Mouse (Mus musculus) lung, postnatal 10 days (tissue): ENCODE data around the gene Gm42372.
"Not testable (repeated sequence)": the region's sequence is repeated elsewhere in the genome, so short reads cannot be mapped to it uniquely, and the experiment has no call there.

ENCODE experiments used
- DNase-seq: peaks from one replicate; pipeline ENCODE4 v3.0.0; 2021

Gene Gm42372

GRCm38 (mm10) chr7:16982859-16983568 is at the start of gene Gm42372:
Gene Gm42372 (plus strand): TSS chr7:16983086.
- DNase-seq: peak; percentile 60

GRCm38 (mm10) chr7:16937312-16937711 is 45.6 kb upstream of the Gm42372 start:
- no peak for DNase-seq

GRCm38 (mm10) chr7:16938117-16938791 is 44.6 kb upstream of the Gm42372 start:
- no peak for DNase-seq

- DNase-seq: no peak
Measured at GRCm38 (mm10) chr7:16940292-16940691, 42.6 kb upstream of the Gm42372 start.

- DNase-seq: no peak
Measured at GRCm38 (mm10) chr7:16942861-16943260, 40.0 kb upstream of the Gm42372 start.

- DNase-seq: peak; percentile 86
Measured at GRCm38 (mm10) chr7:16944061-16944807, 38.7 kb upstream of the Gm42372 start, which contains the start of gene Pnmal2. Gene Pnmal2 (plus strand): TSS chr7:16944682.

GRCm38 (mm10) chr7:16944808-16945315 is 38.0 kb upstream of the Gm42372 start:
- no peak for DNase-seq

- DNase-seq: no peak
Measured at GRCm38 (mm10) chr7:16945419-16945818, 37.5 kb upstream of the Gm42372 start.

GRCm38 (mm10) chr7:16946441-16947348 is 36.2 kb upstream of the Gm42372 start:
- no peak for DNase-seq

- no peak for DNase-seq
Measured at GRCm38 (mm10) chr7:16947349-16947895, 35.5 kb upstream of the Gm42372 start.

- DNase-seq: peak; percentile 70
Measured at GRCm38 (mm10) chr7:16947959-16948361, 34.9 kb upstream of the Gm42372 start.

- no peak for DNase-seq
Measured at GRCm38 (mm10) chr7:16948923-16949458, 33.9 kb upstream of the Gm42372 start.

GRCm38 (mm10) chr7:16949908-16950841 is 32.7 kb upstream of the Gm42372 start:
- DNase-seq: peak; percentile 82

- DNase-seq: peak; percentile 91
Measured at GRCm38 (mm10) chr7:16950861-16951635, 31.8 kb upstream of the Gm42372 start.

GRCm38 (mm10) chr7:16953776-16954175 is 29.1 kb upstream of the Gm42372 start:
- DNase-seq: not testable (repeated sequence)

- no peak for DNase-seq
Measured at GRCm38 (mm10) chr7:16955712-16956111, 27.2 kb upstream of the Gm42372 start.

GRCm38 (mm10) chr7:16956410-16957265 is 26.2 kb upstream of the Gm42372 start:
- no peak for DNase-seq

- DNase-seq: peak; percentile 30
Measured at GRCm38 (mm10) chr7:16959539-16960187, 23.2 kb upstream of the Gm42372 start, which contains the start of gene Pnmal1. Gene Pnmal1 (plus strand): TSS chr7:16959679.
